Mouse (Mus musculus): ENCODE measurements around the gene 1110004F10Rik.

The 1110004F10Rik gene

GRCm38 (mm10) chr7:116137149-116137548 is 98.0 kb downstream of the 1110004F10Rik start:
- DNase-seq (ENCODE audit: inconsistent age in 2 of 2, low spot score in 1 of 2) = no peak

GRCm38 (mm10) chr7:116137671-116138070 is 98.5 kb downstream of the 1110004F10Rik start:
- peak in 1 of 2 experiments; percentile 45 for DNase-seq (ENCODE audit: inconsistent age in 2 of 2, low spot score in 1 of 2)

- DNase-seq (ENCODE audit: inconsistent age in 2 of 2, low spot score in 1 of 2) = no peak
Observed at GRCm38 (mm10) chr7:116145030-116145429, 105.8 kb downstream of the 1110004F10Rik start.

GRCm38 (mm10) chr7:116147114-116147513 is 107.9 kb downstream of the 1110004F10Rik start:
- no peak for DNase-seq (ENCODE audit: inconsistent age in 2 of 2, low spot score in 1 of 2)

GRCm38 (mm10) chr7:116149568-116149967 is 110.4 kb downstream of the 1110004F10Rik start:
- no peak for DNase-seq (ENCODE audit: inconsistent age in 2 of 2, low spot score in 1 of 2)

GRCm38 (mm10) chr7:116153781-116154368 is 114.7 kb downstream of the 1110004F10Rik start:
- DNase-seq (ENCODE audit: inconsistent age in 2 of 2, low spot score in 1 of 2) = peak in 1 of 2 experiments; percentile 64
